Mouse (Mus musculus) forebrain, embryonic 12.5 days (tissue): ENCODE measurements around the gene Slc25a4. TPM values are rescaled to one million over a fixed set of nuclear protein-coding genes. Genes with fewer than 3 reads are reported as not detected.

Experiments used
- ATAC-seq: fragments of 200-750 bp; cut with Nextera tagmentation; 2 replicates; pipeline ENCODE4 v1.8.0; 2017; ENCODE audit warnings: moderate TSS enrichment; ENCODE audit not compliant: low FRiP score
- H3K27ac ChIP-seq: fragments of 300-500 bp; sonication (generic); 2 replicates; pipeline ENCODE4 v1.5.1; 2016; ENCODE audit warnings: mild to moderate bottlenecking
- H3K27me3 ChIP-seq: fragments of 300-500 bp; sonication (generic); 2 replicates; pipeline ENCODE4 v1.6.1; 2016; ENCODE audit warnings: mild to moderate bottlenecking
- H3K36me3 ChIP-seq: fragments of 300-500 bp; sonication (generic); replicated peaks from 2 replicates; pipeline ENCODE4 v1.6.1; 2016; ENCODE audit warnings: mild to moderate bottlenecking
- H3K4me1 ChIP-seq: fragments of 300-500 bp; sonication (generic); 2 replicates; pipeline ENCODE4 v1.6.1; 2016
- H3K4me2 ChIP-seq: fragments of 300-500 bp; sonication (generic); 2 replicates; pipeline ENCODE4 v1.6.1; 2016; ENCODE audit warnings: mild to moderate bottlenecking, moderate library complexity
- H3K4me3 ChIP-seq: fragments of 300-500 bp; sonication (generic); replicated peaks from 2 replicates; pipeline ENCODE4 v1.5.1; 2016; ENCODE audit warnings: mild to moderate bottlenecking
- H3K9ac ChIP-seq: fragments of 300-500 bp; sonication (generic); 2 replicates; pipeline ENCODE4 v1.6.1; 2016; ENCODE audit warnings: mild to moderate bottlenecking
- H3K9me3 ChIP-seq: fragments of 300-500 bp; sonication (generic); 2 replicates; pipeline ENCODE4 v1.6.1; 2016
- WGBS: fragments of 180-500 bp; shearing (Covaris S2); methylation state at CpG from one replicate; pipeline ENCODE4 v1.1.7; 2016; 5-methylcytosine and 5-hydroxymethylcytosine counted together
- polyA plus RNA-seq: library from polyadenylated mRNA; unstranded; fragments of >200 nt; fragmentation: Nextera tagmentation; extraction: Ambion mirVana; gene quantifications from 2 replicates; pipeline ENCODE4 v1.2.1, GENCODE M21; 2016

The Slc25a4 gene
- polyA plus RNA-seq, 1 experiment from 2014 or later = 462 TPM

DNA sequence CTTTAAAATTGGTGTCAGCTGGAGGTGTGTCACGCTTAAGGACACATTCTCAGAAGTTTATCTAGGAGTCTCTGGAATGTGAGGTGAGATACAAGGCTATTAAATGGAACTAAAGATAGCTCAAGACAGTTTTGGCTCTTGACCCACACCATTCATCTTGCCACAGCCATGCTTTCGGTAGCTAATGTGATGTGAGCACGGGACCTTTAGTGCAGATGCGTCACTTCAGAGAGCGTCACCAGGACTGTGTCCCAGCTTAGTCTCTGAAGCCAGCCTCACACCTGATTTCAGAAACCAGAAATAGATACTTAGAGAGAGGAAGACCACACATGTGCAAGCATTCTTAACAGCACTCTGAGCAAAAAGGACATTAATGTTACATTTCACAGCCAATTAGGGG, 15.5 kb upstream of the Slc25a4 start:
- Histone ChIP-seq H3K4me2 (no peak overlapping the region), H3K4me3 (no peak overlapping the region), H3K36me3 (no peaks in the 10 kb centered on the region), H3K9ac (no peak overlapping the region), H3K27me3 (no peaks in the 10 kb centered on the region), H3K4me1 (no peaks in the 10 kb centered on the region), H3K27ac (no peak overlapping the region), H3K9me3 (no peaks in the 10 kb centered on the region)
- 85% methylated on average over 5 of the region's 5 CpGs for WGBS
- ATAC-seq = no peak

DNA sequence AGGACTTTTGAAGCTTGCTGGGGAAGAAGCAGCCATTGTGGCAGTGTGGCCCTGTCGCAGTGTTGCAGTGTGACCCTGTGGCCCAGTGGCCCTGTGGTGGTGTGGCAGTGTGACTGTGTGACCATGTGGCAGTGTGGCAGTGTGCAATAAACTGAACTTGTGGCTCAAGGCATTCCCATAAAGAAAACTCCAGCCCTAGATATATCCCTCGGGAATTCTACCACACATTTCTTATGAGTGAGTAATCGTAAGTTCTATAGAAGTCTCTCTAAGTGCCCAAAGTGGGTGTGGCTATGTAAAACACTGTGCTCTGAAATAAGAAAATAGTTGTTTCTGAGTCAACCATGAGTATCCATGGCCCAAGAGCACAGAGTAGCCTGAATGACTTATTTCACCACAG, 14.4 kb upstream of the Slc25a4 start:
- no peak overlapping the region for H3K4me2 ChIP-seq
- no peaks in the 10 kb centered on the region for H3K36me3 ChIP-seq
- no peak overlapping the region for H3K4me3 ChIP-seq
- WGBS = 77% methylated on average over 3 of the region's 3 CpGs
- no peak overlapping the region for H3K9ac ChIP-seq
- no peak for ATAC-seq
- no peaks in the 10 kb centered on the region for H3K27me3 ChIP-seq
- no peaks in the 10 kb centered on the region for H3K9me3 ChIP-seq
- H3K4me1 ChIP-seq = no peaks in the 10 kb centered on the region
- no peak overlapping the region for H3K27ac ChIP-seq

- no peak for ATAC-seq
- no peak overlapping the region for H3K4me2 ChIP-seq
- peaks cover 5% of the 10 kb centered on the region for H3K4me1 ChIP-seq
- no peaks in the 10 kb centered on the region for H3K36me3 ChIP-seq
- H3K27ac ChIP-seq = no peak overlapping the region
- 85% methylated on average over 3 of the region's 3 CpGs for WGBS
- H3K9ac ChIP-seq = no peak overlapping the region
- no peaks in the 10 kb centered on the region for H3K9me3 ChIP-seq
- peaks cover 8% of the 10 kb centered on the region; the same call in 1 of the 2 replicates for H3K27me3 ChIP-seq
- H3K4me3 ChIP-seq = no peak overlapping the region
Observed at GRCm38 (mm10) chr8:46220566-46220965, 9.5 kb upstream of the Slc25a4 start.

DNA sequence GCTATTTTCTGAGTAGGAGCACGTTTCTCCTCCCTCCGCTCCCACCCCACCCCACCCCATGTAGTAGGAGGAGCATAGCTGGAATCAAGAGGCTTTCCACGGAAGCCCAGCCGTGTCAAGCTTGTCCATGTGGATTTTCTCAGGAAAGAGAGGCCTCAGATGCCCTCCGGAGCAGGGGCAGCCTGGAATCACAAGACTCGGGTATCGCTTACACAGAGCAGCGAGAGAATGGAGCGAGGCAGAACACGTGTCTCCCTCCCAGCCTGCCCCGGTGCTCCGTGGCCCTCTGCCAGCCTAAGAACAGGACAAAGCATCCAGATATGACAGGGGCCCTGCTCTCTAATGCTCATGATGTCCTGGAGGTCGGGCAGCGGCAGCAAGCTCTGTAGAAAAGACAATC, 5.8 kb upstream of the Slc25a4 start:
- Histone ChIP-seq H3K9ac (peak overlapping the region; percentile 54), H3K4me2 (peak overlapping the region; percentile 57), H3K4me1 (peaks cover 11% of the 10 kb centered on the region), H3K9me3 (no peaks in the 10 kb centered on the region), H3K4me3 (peak overlapping the region; percentile 37), H3K36me3 (no peaks in the 10 kb centered on the region), H3K27ac (0 out of 2 replicates have a peak overlapping the region, but pooled peaks have one; percentile 31), H3K27me3 (peaks cover 13% of the 10 kb centered on the region; the same call in 1 of the 2 replicates)
- peak; percentile 87 for ATAC-seq
- 2% methylated on average over 14 of the region's 14 CpGs for WGBS

DNA sequence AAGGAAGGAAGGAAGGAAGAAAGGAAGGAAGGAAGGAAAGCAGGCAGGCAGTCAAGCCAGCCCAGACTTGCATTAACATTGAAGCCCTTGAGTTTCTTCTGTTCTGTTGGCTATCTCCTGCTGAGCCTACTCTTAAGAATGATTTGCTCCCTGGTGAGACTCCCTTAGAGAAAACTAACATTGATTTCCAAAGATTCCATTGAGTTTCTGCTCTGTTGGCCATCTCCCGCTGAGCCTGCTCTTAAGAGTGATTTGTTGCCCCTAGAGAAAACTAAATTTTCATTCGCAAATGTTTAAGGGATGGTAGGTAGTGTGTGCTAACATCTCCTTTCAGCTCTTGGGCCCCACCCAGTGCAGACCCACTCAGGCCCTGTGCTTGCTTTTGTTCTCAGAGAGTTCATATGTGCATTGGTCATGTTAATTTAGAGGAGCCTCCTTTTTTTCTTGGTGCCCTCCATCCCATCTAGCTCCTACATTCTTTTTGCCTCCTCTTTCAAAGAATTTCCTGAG, 2.9 kb upstream of the Slc25a4 start:
- Histone ChIP-seq H3K27me3 (peaks cover 13% of the 10 kb centered on the region; the same call in 1 of the 2 replicates), H3K4me2 (no peak overlapping the region), H3K4me1 (peaks cover 30% of the 10 kb centered on the region), H3K9me3 (no peaks in the 10 kb centered on the region), H3K27ac (no peak overlapping the region), H3K4me3 (no peak overlapping the region), H3K36me3 (peaks cover 2% of the 10 kb centered on the region), H3K9ac (no peak overlapping the region)
- ATAC-seq = no peak
- WGBS = 10% methylated on average over 2 of the region's 2 CpGs

DNA sequence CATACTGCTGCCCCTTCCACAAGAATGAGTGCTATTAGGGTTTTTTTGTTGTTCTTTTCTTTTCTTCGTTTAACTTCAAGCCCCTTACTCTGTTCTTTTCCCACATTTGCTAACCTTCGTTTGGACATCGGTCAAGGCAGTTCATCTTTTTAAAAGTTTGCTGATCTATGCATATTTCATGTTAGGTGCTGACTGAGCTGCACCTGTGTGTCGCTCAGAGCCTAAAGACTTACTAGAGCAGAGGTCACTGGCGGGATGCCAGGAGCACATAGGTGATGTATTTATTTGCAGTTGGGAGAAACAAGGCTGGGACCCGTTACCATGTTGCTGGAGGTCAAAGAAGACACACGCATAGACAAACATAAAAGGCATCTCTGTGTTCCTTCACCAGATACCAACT, 1.1 kb upstream of the Slc25a4 start:
- Histone ChIP-seq H3K36me3 (peaks cover 21% of the 10 kb centered on the region), H3K9ac (no peak overlapping the region), H3K27ac (no peak overlapping the region), H3K4me2 (no peak overlapping the region), H3K4me3 (no peak overlapping the region), H3K4me1 (peaks cover 38% of the 10 kb centered on the region), H3K9me3 (no peaks in the 10 kb centered on the region), H3K27me3 (0 out of 2 replicates have a peak, but pooled peaks cover 5% of the 10 kb centered on the region)
- 41% methylated on average over 7 of the region's 7 CpGs for WGBS
- no peak for ATAC-seq

DNA sequence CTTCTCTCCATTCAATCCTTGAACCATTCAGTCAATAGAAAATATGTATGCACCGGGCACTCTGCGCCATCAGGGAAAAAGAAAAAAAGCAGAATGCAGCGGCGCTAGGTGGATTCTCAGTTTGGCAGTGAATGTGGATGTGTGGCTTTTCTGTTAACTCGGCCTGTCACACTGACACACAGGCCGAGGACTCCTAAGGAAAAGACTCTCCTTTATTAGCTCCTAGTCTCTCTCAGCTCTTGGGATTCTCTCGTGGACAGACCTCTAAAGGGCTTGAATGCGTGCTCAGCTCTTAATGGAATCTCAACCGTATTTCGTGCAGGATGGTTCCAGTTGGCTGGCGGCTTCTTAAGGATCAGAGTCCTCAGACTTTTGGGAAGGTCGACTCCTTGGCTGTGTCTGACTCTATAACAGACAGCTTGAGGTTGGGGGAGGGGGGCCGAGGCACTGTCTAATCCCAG, 557 bp upstream of the Slc25a4 start:
- Histone ChIP-seq H3K36me3 (peaks cover 25% of the 10 kb centered on the region), H3K9me3 (no peaks in the 10 kb centered on the region), H3K4me1 (peaks cover 34% of the 10 kb centered on the region), H3K27me3 (0 out of 2 replicates have a peak, but pooled peaks cover 5% of the 10 kb centered on the region), H3K4me3 (peak overlapping the region; percentile 73), H3K4me2 (peak overlapping the region; percentile 65), H3K9ac (peak overlapping the region; percentile 92), H3K27ac (peak overlapping the region; percentile 98)
- no peak for ATAC-seq
- WGBS = 4% methylated on average over 13 of the region's 13 CpGs

- peak overlapping the region; percentile 73 for H3K4me3 ChIP-seq
- no peaks in the 10 kb centered on the region for H3K9me3 ChIP-seq
- H3K27me3 ChIP-seq = no peaks in the 10 kb centered on the region
- peak overlapping the region; percentile 92 for H3K9ac ChIP-seq
- H3K36me3 ChIP-seq = peaks cover 51% of the 10 kb centered on the region
- no peak for ATAC-seq
- H3K4me2 ChIP-seq = peak overlapping the region; percentile 65
- 80% methylated on average over 15 of the region's 15 CpGs for WGBS
- H3K4me1 ChIP-seq = peaks cover 34% of the 10 kb centered on the region
- H3K27ac ChIP-seq = no peak overlapping the region
Observed at GRCm38 (mm10) chr8:46209057-46209456, 2.0 kb downstream of the Slc25a4 start.

DNA sequence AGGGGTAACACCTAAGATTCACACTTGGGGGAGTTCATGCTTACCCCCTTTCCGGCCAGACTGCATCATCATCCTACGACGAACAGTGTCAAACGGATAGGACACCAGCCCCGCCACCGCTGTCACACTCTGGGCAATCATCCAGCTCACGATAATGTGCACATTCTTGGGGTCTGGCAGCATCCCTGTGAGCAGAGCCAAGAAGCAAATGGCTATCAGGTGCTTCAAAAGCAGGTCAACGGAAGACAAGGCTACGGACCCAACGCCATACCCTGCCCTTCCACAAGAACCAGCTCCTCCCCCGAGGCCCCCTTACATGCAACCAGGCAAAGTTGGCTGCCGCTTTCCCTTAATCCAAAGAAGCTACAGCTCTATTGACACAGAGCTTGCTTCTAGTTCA, 2.7 kb downstream of the Slc25a4 start:
- Histone ChIP-seq H3K4me1 (peaks cover 34% of the 10 kb centered on the region), H3K27me3 (no peaks in the 10 kb centered on the region), H3K27ac (no peak overlapping the region), H3K9ac (peak overlapping the region; percentile 92; the same call in 1 of the 2 replicates), H3K9me3 (no peaks in the 10 kb centered on the region), H3K4me3 (peak overlapping the region; percentile 73; the same call in 1 of the 2 replicates), H3K4me2 (peak overlapping the region; percentile 65), H3K36me3 (peaks cover 58% of the 10 kb centered on the region)
- WGBS = 87% methylated on average over 12 of the region's 12 CpGs
- ATAC-seq = no peak

DNA sequence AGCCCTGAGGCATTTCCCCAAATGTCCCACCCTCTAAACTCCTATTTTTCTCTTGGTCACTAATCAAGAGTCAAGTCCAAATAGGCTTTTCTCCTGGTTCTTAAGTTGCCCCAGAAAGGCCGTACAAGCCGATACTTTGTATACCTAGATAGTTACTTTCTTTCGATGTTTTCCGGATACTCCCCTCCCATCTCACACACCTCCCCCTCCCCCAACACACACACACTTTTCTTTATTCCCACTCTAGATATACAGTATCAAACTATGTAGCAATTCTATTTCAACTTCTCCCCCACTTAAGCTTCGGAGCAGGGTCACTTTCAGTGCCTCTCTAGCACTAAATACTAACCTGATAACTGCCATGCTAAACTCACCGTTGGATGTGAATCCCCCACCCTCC, 5.0 kb downstream of the Slc25a4 start:
- no peaks in the 10 kb centered on the region for H3K27me3 ChIP-seq
- H3K4me2 ChIP-seq = no peak overlapping the region
- no peaks in the 10 kb centered on the region for H3K9me3 ChIP-seq
- no peak overlapping the region for H3K4me3 ChIP-seq
- peaks cover 80% of the 10 kb centered on the region for H3K36me3 ChIP-seq
- peaks cover 20% of the 10 kb centered on the region for H3K4me1 ChIP-seq
- 90% methylated on average over 6 of the region's 6 CpGs for WGBS
- ATAC-seq = no peak
- H3K27ac ChIP-seq = no peak overlapping the region
- H3K9ac ChIP-seq = no peak overlapping the region

GRCm38 (mm10) chr8:46204974-46205640, 6.0 kb downstream of the Slc25a4 start:
- 86% methylated on average over 9 of the region's 9 CpGs for WGBS
- H3K4me1 ChIP-seq = peaks cover 19% of the 10 kb centered on the region
- H3K9ac ChIP-seq = no peak overlapping the region
- no peak for ATAC-seq
- H3K36me3 ChIP-seq = peaks cover 80% of the 10 kb centered on the region
- H3K4me3 ChIP-seq = no peak overlapping the region
- H3K27ac ChIP-seq = no peak overlapping the region
- H3K27me3 ChIP-seq = no peaks in the 10 kb centered on the region
- no peak overlapping the region for H3K4me2 ChIP-seq
- no peaks in the 10 kb centered on the region for H3K9me3 ChIP-seq

DNA sequence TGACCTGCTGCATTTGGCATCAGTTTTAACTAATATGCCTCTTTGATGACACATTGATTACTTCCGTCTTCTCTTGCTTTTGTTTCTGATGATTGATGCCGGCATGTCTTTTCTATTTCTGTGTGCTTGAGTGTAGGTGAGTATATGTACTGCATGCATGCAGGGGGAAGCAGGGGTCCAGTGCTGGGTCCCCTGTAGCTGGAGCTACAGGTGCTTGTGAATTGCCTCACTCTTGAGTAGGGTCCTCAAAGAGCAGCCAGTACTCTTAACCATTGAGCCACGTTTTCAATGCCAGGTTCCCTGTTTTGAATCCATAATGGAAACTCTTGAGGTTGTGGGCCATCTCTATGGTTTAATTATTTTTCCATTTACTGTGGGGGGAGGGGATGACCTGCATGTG, 6.8 kb downstream of the Slc25a4 start:
- no peak overlapping the region for H3K9ac ChIP-seq
- WGBS = 85% methylated on average over 3 of the region's 3 CpGs
- H3K27me3 ChIP-seq = no peaks in the 10 kb centered on the region
- peaks cover 11% of the 10 kb centered on the region for H3K4me1 ChIP-seq
- no peak overlapping the region for H3K27ac ChIP-seq
- H3K9me3 ChIP-seq = no peaks in the 10 kb centered on the region
- ATAC-seq = no peak
- H3K36me3 ChIP-seq = peaks cover 80% of the 10 kb centered on the region
- no peak overlapping the region for H3K4me2 ChIP-seq
- no peak overlapping the region for H3K4me3 ChIP-seq

GRCm38 (mm10) chr8:46202350-46202749, 8.7 kb downstream of the Slc25a4 start:
- H3K9me3 ChIP-seq = no peaks in the 10 kb centered on the region
- no peaks in the 10 kb centered on the region for H3K27me3 ChIP-seq
- 85% methylated on average over 6 of the region's 6 CpGs for WGBS
- H3K9ac ChIP-seq = no peak overlapping the region
- H3K27ac ChIP-seq = no peak overlapping the region
- no peak overlapping the region for H3K4me3 ChIP-seq
- ATAC-seq = no peak
- H3K4me1 ChIP-seq = no peaks in the 10 kb centered on the region
- peaks cover 60% of the 10 kb centered on the region for H3K36me3 ChIP-seq
- no peak overlapping the region for H3K4me2 ChIP-seq
